Mouse (Mus musculus) MEL (cell line): Measurements from ENCODE around the gene Pbxip1. TPM values are rescaled to one million over a fixed set of nuclear protein-coding genes. Genes with fewer than 3 reads are reported as not detected.

Experiments used
- DNase-seq: peaks from one replicate; pipeline ENCODE4 v3.0.0; 2011; ENCODE audit warnings: low read depth, low spot score
- H3K27ac ChIP-seq: 2 replicates; pipeline ENCODE4 v1.5.1; 2012; ENCODE audit warnings: low read depth, mild to moderate bottlenecking, control low read depth, low read length, moderate library complexity; ENCODE audit not compliant: control insufficient read depth
- H3K27me3 ChIP-seq, 2 experiments: fragments of 150-350 bp in 1 of 2; sonication (generic) in 1 of 2; 2 replicates each; pipeline ENCODE4 v1.6.1; 2012; ENCODE audit warnings: low read length in 2 of 2, mild to moderate bottlenecking in 2 of 2, improper control_type of control experiment in 1 of 2, moderate library complexity in 1 of 2; ENCODE audit not compliant: insufficient read depth in 2 of 2, control insufficient read depth in 1 of 2
- H3K36me3 ChIP-seq, 2 experiments: 2 replicates each; pipeline ENCODE4 v1.6.1; 2012 to 2014; ENCODE audit warnings: low read length in 2 of 2, improper control_type of control experiment in 1 of 2, inconsistent platforms in 1 of 2, mild to moderate bottlenecking in 1 of 2; ENCODE audit not compliant: insufficient read depth in 2 of 2, control insufficient read depth in 1 of 2
- H3K4me1 ChIP-seq, 2 experiments: fragments of 150-350 bp in 1 of 2; sonication (generic) in 1 of 2; 2 replicates each; pipeline ENCODE4 v1.6.1; 2012; ENCODE audit warnings: low read length in 2 of 2, improper control_type of control experiment in 1 of 2, mild to moderate bottlenecking in 1 of 2; ENCODE audit not compliant: insufficient read depth in 2 of 2, control insufficient read depth in 1 of 2
- H3K4me3 ChIP-seq, 2 experiments: fragments of 150-350 bp in 1 of 2; sonication (generic) in 1 of 2; 2 replicates each; pipeline ENCODE4 v1.5.1; 2012; ENCODE audit warnings: low read depth in 2 of 2, low read length in 2 of 2, mild to moderate bottlenecking in 2 of 2, moderate library complexity in 2 of 2, control low read depth in 1 of 2, improper control_type of control experiment in 1 of 2; ENCODE audit not compliant: control insufficient read depth in 1 of 2, insufficient read depth in 1 of 2
- H3K79me2 ChIP-seq: 2 replicates; pipeline ENCODE4 v1.6.1; 2012; ENCODE audit warnings: mild to moderate bottlenecking, low read length, moderate library complexity; ENCODE audit not compliant: control insufficient read depth, poor library complexity, insufficient read depth
- H3K9ac ChIP-seq: 2 replicates; pipeline ENCODE4 v1.6.1; 2012; ENCODE audit warnings: low read depth, mild to moderate bottlenecking, control low read depth, low read length, moderate library complexity; ENCODE audit not compliant: control insufficient read depth, poor library complexity, severe bottlenecking
- H3K9me3 ChIP-seq: fragments of 150-350 bp; sonication (generic); replicated peaks from 2 replicates; pipeline ENCODE4 v1.6.1; 2012; ENCODE audit warnings: mild to moderate bottlenecking, low read length, improper control_type of control experiment, moderate library complexity; ENCODE audit not compliant: insufficient read depth
- E2F4 ChIP-seq: IDR thresholded peaks from 2 replicates; pipeline ENCODE4 v1.6.1; 2011; ENCODE audit warnings: low read depth, low read length, improper control_type of control experiment, borderline replicate concordance
- ELF1 ChIP-seq: IDR thresholded peaks from 2 replicates; pipeline ENCODE4 v1.6.1; 2014; ENCODE audit warnings: low read depth, mild to moderate bottlenecking, inconsistent platforms, low read length, improper control_type of control experiment, moderate library complexity
- HCFC1 ChIP-seq: IDR thresholded peaks from 2 replicates; pipeline ENCODE4 v1.6.1; 2012; ENCODE audit warnings: low read depth, mild to moderate bottlenecking, inconsistent platforms, low read length, improper control_type of control experiment, moderate library complexity
- MAX ChIP-seq: IDR thresholded peaks from 2 replicates; pipeline ENCODE4 v1.6.1; 2011; ENCODE audit warnings: low read length, improper control_type of control experiment
- MAZ ChIP-seq: IDR thresholded peaks from 2 replicates; pipeline ENCODE4 v1.6.1; 2012; ENCODE audit warnings: low read depth, mild to moderate bottlenecking, inconsistent platforms, low read length, improper control_type of control experiment
- MXI1 ChIP-seq: IDR thresholded peaks from 2 replicates; pipeline ENCODE4 v1.6.1; 2011; ENCODE audit warnings: mild to moderate bottlenecking, low read depth, low read length, improper control_type of control experiment
- MYC ChIP-seq: IDR thresholded peaks from 2 replicates; pipeline ENCODE4 v1.6.1; 2011; ENCODE audit warnings: low read depth, mild to moderate bottlenecking, low read length, improper control_type of control experiment, moderate library complexity
- NELFE ChIP-seq: IDR thresholded peaks from 2 replicates; pipeline ENCODE4 v1.6.1; 2011; ENCODE audit warnings: low read depth, low read length, improper control_type of control experiment
- NRF1 ChIP-seq: IDR thresholded peaks from 2 replicates; pipeline ENCODE4 v1.6.1; 2014; ENCODE audit warnings: low read depth, mild to moderate bottlenecking, inconsistent platforms, low read length, improper control_type of control experiment, moderate library complexity; ENCODE audit not compliant: poor library complexity, insufficient read depth, severe bottlenecking
- POLR2A ChIP-seq, 2 experiments: IDR thresholded peaks; 2 replicates each; pipeline ENCODE4 v1.6.1; 2011 to 2012; ENCODE audit warnings: low read length in 2 of 2, mild to moderate bottlenecking in 2 of 2, control low read depth in 1 of 2, improper control_type of control experiment in 1 of 2, low read depth in 1 of 2, moderate library complexity in 1 of 2; ENCODE audit not compliant: control insufficient read depth in 1 of 2, insufficient read depth in 1 of 2, poor library complexity in 1 of 2
- SIN3A ChIP-seq: IDR thresholded peaks from 2 replicates; pipeline ENCODE4 v1.6.1; 2012; ENCODE audit warnings: low read length, improper control_type of control experiment, inconsistent platforms
- TBP ChIP-seq: IDR thresholded peaks from 2 replicates; pipeline ENCODE4 v1.8.0; 2011; ENCODE audit warnings: low read depth, low read length, improper control_type of control experiment
- ZC3H11A ChIP-seq: IDR thresholded peaks from 2 replicates; pipeline ENCODE4 v1.6.1; 2012; ENCODE audit warnings: low read depth, mild to moderate bottlenecking, inconsistent platforms, low read length, improper control_type of control experiment
- ZMIZ1 ChIP-seq: IDR thresholded peaks from 2 replicates; pipeline ENCODE4 v1.6.1; 2012; ENCODE audit warnings: low read depth, mild to moderate bottlenecking, inconsistent platforms, low read length, improper control_type of control experiment, moderate library complexity
- polyA plus RNA-seq, 2 experiments: library from polyadenylated mRNA; stranded (reverse) in 1 of 2; unstranded in 1 of 2; fragments of >175 nt in 1 of 2; fragments of >200 nt in 1 of 2; gene quantifications; 2 replicates each; pipeline versions ENCODE4 v1.2.1 to v1.2.4; 2012; ENCODE audit warnings: low replicate concordance in 2 of 2, low read depth in 1 of 2; ENCODE audit not compliant: insufficient read length in 2 of 2, insufficient read depth in 1 of 2, missing spikeins in 1 of 2
- total RNA-seq: library from RNA; depleted of rRNA; stranded (reverse); fragments of 300-350 nt; gene quantifications from 2 replicates; pipeline ENCODE4 v1.2.3, GENCODE M21; 2012

Gene Pbxip1
- total and polyA plus RNA-seq, 3 experiments: 4.8 to 10.7 TPM; not detected in 1

DNA sequence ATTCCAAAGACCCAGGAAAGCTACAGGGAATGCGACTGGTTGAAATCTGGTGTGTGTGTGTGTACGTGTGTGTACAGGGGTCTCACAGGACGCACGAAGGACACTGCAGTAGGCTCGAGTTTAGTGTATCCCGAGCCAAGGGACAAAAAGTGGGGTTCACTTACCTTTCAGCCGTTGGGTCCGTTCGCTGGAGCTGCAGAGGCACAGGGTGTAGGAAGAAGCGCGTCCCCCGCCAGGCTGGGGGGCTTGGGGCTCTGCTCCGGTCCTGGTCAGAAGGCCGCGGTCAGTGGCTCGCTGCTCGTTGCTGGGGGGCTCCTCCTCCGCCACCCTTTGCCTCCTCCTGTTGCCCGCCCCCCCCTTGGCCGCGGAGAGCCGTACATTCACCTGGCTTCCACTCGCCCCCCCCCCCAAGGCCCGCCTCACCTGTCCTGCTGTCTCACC is 43.6 kb upstream of the Pbxip1 start:
- Histone ChIP-seq H3K27ac (peak overlapping the region; percentile 53), H3K4me3 (peak overlapping the region; percentile 86 to 94), H3K9me3 (no peaks in the 10 kb centered on the region), H3K79me2 (peaks cover 16% of the 10 kb centered on the region), H3K9ac (peak overlapping the region; percentile 65), H3K4me1 (peaks cover 14 to 41% of the 10 kb centered on the region in 2 experiments), H3K27me3 (no peaks in the 10 kb centered on the region), H3K36me3 (peaks cover 0 to 34% of the 10 kb centered on the region in 2 experiments; a peak in 2 of 4 replicates)
- TF ChIP-seq MAX (0 out of 2 replicates have a peak, but pooled peaks have one; percentile 19), E2F4 (no peak)
- peak; percentile 73 for DNase-seq

DNA sequence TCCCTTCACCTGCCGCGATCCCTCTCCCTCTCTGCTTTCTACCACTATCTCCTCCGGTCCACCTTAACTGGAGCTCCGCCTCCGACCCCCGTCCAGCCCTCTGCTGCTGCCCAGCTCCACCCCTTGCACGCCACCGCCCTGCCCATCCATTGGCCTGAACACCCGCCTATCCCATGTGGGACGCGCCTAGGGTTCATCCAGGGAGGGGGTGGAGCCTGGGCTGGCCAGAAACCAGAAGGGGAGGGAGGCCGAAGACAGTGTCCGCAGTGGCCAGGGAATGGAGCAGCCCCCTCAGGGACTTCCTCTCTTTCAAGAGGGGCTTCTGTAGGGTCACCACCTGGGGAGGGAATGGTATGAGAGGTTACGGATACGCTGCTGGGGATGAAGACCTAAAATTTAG is 42.9 kb upstream of the Pbxip1 start:
- Histone ChIP-seq H3K27me3 (no peaks in the 10 kb centered on the region), H3K9ac (peak overlapping the region; percentile 73), H3K36me3 (peaks cover 0 to 28% of the 10 kb centered on the region in 2 experiments; a peak in 2 of 4 replicates), H3K79me2 (peaks cover 16% of the 10 kb centered on the region), H3K27ac (peak overlapping the region; percentile 75), H3K4me1 (peaks cover 14 to 34% of the 10 kb centered on the region in 2 experiments), H3K9me3 (no peaks in the 10 kb centered on the region), H3K4me3 (peak overlapping the region; percentile 75 to 78)
- no peak for TF ChIP-seq ZMIZ1
- no peak; the same call in 1 of the 2 replicates for TF ChIP-seq MYC
- TF ChIP-seq MXI1: peak; percentile 57
- 0 out of 2 replicates have a peak, but pooled peaks have one; percentile 23 for TF ChIP-seq NRF1
- no peak; the same call in 1 of the 2 replicates for TF ChIP-seq MAZ
- TF ChIP-seq SIN3A: peak; percentile 89
- 0 out of 2 replicates have a peak, but pooled peaks have one; percentile 18 for TF ChIP-seq TBP
- peak; percentile 73 for TF ChIP-seq HCFC1
- 0 out of 2 replicates have a peak, but pooled peaks have one; percentile 5 for TF ChIP-seq ZC3H11A
- peak; percentile 48 for TF ChIP-seq ELF1
- TF ChIP-seq NELFE: peak; percentile 68
- TF ChIP-seq POLR2A (IDR thresholded peaks at IDR 0.05; ENCODE audit: control insufficient read depth in 1 of 2, insufficient read depth in 1 of 2, low read depth in 1 of 2, low read length in 2 of 2, poor library complexity in 1 of 2): peak in 1 of 2 experiments; percentile 59; a peak in 1 of 4 replicates
- DNase-seq: peak; percentile 100
